Mouse (Mus musculus): Measurements from ENCODE around the gene Vapb. TPM values are rescaled to one million over a fixed set of nuclear protein-coding genes. Genes with fewer than 3 reads are reported as not detected.

Vapb gene
- total and polyA plus RNA-seq, 3 experiments: 13.3 to 128 (median 113) TPM

GRCm38 (mm10) chr2:173811850-173812249, 74.5 kb downstream of the Vapb start:
- H3K36me3 ChIP-seq (ENCODE audit: control insufficient read depth, insufficient read depth, low read length): no peaks in the 10 kb centered on the region
- no peaks in the 10 kb centered on the region for H3K27me3 ChIP-seq (ENCODE audit: control insufficient read depth, insufficient read depth, low read length)
- intact Hi-C loops (cut with DNase I): no loop called here
- no peak overlapping the region for H3K27ac ChIP-seq
- no peak for DNase-seq
- no peak overlapping the region for H3K4me3 ChIP-seq
- peaks cover 1% of the 10 kb centered on the region; the same call in 1 of the 2 replicates for H3K4me1 ChIP-seq (ENCODE audit: control insufficient read depth, insufficient read depth, low read length)
- H3K79me2 ChIP-seq (replicated peaks; ENCODE audit: control insufficient read depth, insufficient read depth, low read length): no peaks in the 10 kb centered on the region
- WGBS: 81% methylated on average over 8 of the region's 8 CpGs
- TF ChIP-seq CTCF (IDR thresholded peaks at IDR 0.05) (peak; percentile 19; the same call in 1 of the 2 replicates), EP300 (IDR thresholded peaks at IDR 0.05; ENCODE audit: insufficient read depth, low read depth, low read length) (no peak)
- H3K9ac ChIP-seq (ENCODE audit: low read depth, low read length): no peak overlapping the region

- H3K27me3 ChIP-seq (ENCODE audit: control insufficient read depth, insufficient read depth, low read length): no peaks in the 10 kb centered on the region
- no peak overlapping the region for H3K4me3 ChIP-seq
- peaks cover 1% of the 10 kb centered on the region; the same call in 1 of the 2 replicates for H3K4me1 ChIP-seq (ENCODE audit: control insufficient read depth, insufficient read depth, low read length)
- intact Hi-C loops (cut with DNase I): no loop called here
- no peaks in the 10 kb centered on the region for H3K36me3 ChIP-seq (ENCODE audit: control insufficient read depth, insufficient read depth, low read length)
- no peaks in the 10 kb centered on the region for H3K79me2 ChIP-seq (replicated peaks; ENCODE audit: control insufficient read depth, insufficient read depth, low read length)
- no peak for DNase-seq
- TF ChIP-seq POLR2A (IDR thresholded peaks at IDR 0.05; ENCODE audit: insufficient read depth, low read depth, low read length): no peak
- no peak for TF ChIP-seq EP300 (IDR thresholded peaks at IDR 0.05; ENCODE audit: insufficient read depth, low read depth, low read length)
- no peak overlapping the region for H3K9ac ChIP-seq (ENCODE audit: low read depth, low read length)
- no peak overlapping the region for H3K27ac ChIP-seq
- WGBS: 75% methylated on average over 5 of the region's 5 CpGs
Observed at GRCm38 (mm10) chr2:173813071-173813470, 75.8 kb downstream of the Vapb start.

GRCm38 (mm10) chr2:173826287-173826686, 89.0 kb downstream of the Vapb start:
- 87% methylated on average over 4 of the region's 4 CpGs for WGBS
- Histone ChIP-seq H3K9ac (ENCODE audit: low read depth, low read length) (no peak overlapping the region), H3K27ac (no peak overlapping the region), H3K36me3 (ENCODE audit: control insufficient read depth, insufficient read depth, low read length) (no peaks in the 10 kb centered on the region), H3K27me3 (ENCODE audit: control insufficient read depth, insufficient read depth, low read length) (no peaks in the 10 kb centered on the region), H3K79me2 (replicated peaks; ENCODE audit: control insufficient read depth, insufficient read depth, low read length) (no peaks in the 10 kb centered on the region), H3K4me3 (no peak overlapping the region), H3K4me1 (ENCODE audit: control insufficient read depth, insufficient read depth, low read length) (no peaks in the 10 kb centered on the region)
- TF ChIP-seq POLR2A (IDR thresholded peaks at IDR 0.05; ENCODE audit: insufficient read depth, low read depth, low read length): no peak
- no peak for TF ChIP-seq CTCF (IDR thresholded peaks at IDR 0.05)
- TF ChIP-seq EP300 (IDR thresholded peaks at IDR 0.05; ENCODE audit: insufficient read depth, low read depth, low read length): no peak
- intact Hi-C loops (cut with DNase I): no loop called here
- no peak for DNase-seq

GRCm38 (mm10) chr2:173827228-173827627, 89.9 kb downstream of the Vapb start:
- Histone ChIP-seq H3K79me2 (replicated peaks; ENCODE audit: control insufficient read depth, insufficient read depth, low read length) (no peaks in the 10 kb centered on the region), H3K4me3 (no peak overlapping the region), H3K27ac (no peak overlapping the region), H3K36me3 (ENCODE audit: control insufficient read depth, insufficient read depth, low read length) (no peaks in the 10 kb centered on the region), H3K4me1 (ENCODE audit: control insufficient read depth, insufficient read depth, low read length) (no peaks in the 10 kb centered on the region), H3K9ac (ENCODE audit: low read depth, low read length) (no peak overlapping the region), H3K27me3 (ENCODE audit: control insufficient read depth, insufficient read depth, low read length) (no peaks in the 10 kb centered on the region)
- WGBS: 87% methylated on average over 9 of the region's 9 CpGs
- TF ChIP-seq CTCF (IDR thresholded peaks at IDR 0.05) (no peak), POLR2A (IDR thresholded peaks at IDR 0.05; ENCODE audit: insufficient read depth, low read depth, low read length) (no peak), EP300 (IDR thresholded peaks at IDR 0.05; ENCODE audit: insufficient read depth, low read depth, low read length) (no peak)
- no peak for DNase-seq
- intact Hi-C loops (cut with DNase I): no loop called here

- Histone ChIP-seq H3K36me3 (ENCODE audit: control insufficient read depth, insufficient read depth, low read length) (no peaks in the 10 kb centered on the region), H3K4me3 (no peak overlapping the region), H3K4me1 (ENCODE audit: control insufficient read depth, insufficient read depth, low read length) (no peaks in the 10 kb centered on the region), H3K27me3 (ENCODE audit: control insufficient read depth, insufficient read depth, low read length) (no peaks in the 10 kb centered on the region), H3K79me2 (replicated peaks; ENCODE audit: control insufficient read depth, insufficient read depth, low read length) (no peaks in the 10 kb centered on the region), H3K27ac (no peak overlapping the region), H3K9ac (ENCODE audit: low read depth, low read length) (no peak overlapping the region)
- DNase-seq: no peak
- TF ChIP-seq EP300 (IDR thresholded peaks at IDR 0.05; ENCODE audit: insufficient read depth, low read depth, low read length): no peak
- no peak for TF ChIP-seq CTCF (IDR thresholded peaks at IDR 0.05)
- TF ChIP-seq POLR2A (IDR thresholded peaks at IDR 0.05; ENCODE audit: insufficient read depth, low read depth, low read length): no peak
- intact Hi-C loops (cut with DNase I): no loop called here
- WGBS: 83% methylated on average over 6 of the region's 6 CpGs
Observed at GRCm38 (mm10) chr2:173828134-173828533, 90.8 kb downstream of the Vapb start.

GRCm38 (mm10) chr2:173832828-173833492, 95.6 kb downstream of the Vapb start:
- no peaks in the 10 kb centered on the region for H3K4me1 ChIP-seq (ENCODE audit: control insufficient read depth, insufficient read depth, low read length)
- no peak overlapping the region for H3K4me3 ChIP-seq
- intact Hi-C loops (cut with DNase I): no loop called here
- whole genome bisulfite sequencing: 73% methylated on average over 7 of the region's 7 CpGs
- no peak overlapping the region for H3K27ac ChIP-seq
- no peak overlapping the region for H3K9ac ChIP-seq (ENCODE audit: low read depth, low read length)
- no peaks in the 10 kb centered on the region for H3K27me3 ChIP-seq (ENCODE audit: control insufficient read depth, insufficient read depth, low read length)
- H3K79me2 ChIP-seq (replicated peaks; ENCODE audit: control insufficient read depth, insufficient read depth, low read length): no peaks in the 10 kb centered on the region
- no peaks in the 10 kb centered on the region for H3K36me3 ChIP-seq (ENCODE audit: control insufficient read depth, insufficient read depth, low read length)
- TF ChIP-seq CTCF (IDR thresholded peaks at IDR 0.05): no peak
- no peak for DNase-seq

Small RNA genes within 50 kb of the gene (microRNA-seq; reads per million reads assigned to microRNA genes)
- 0 reads per million in 2 experiments for gene Mir6340

Other genes starting within 250 kb of the Vapb start
- gene 1700021F07Rik, start 214.9 kb upstream of the Vapb start, total RNA-seq (2021): not detected
- not detected in 2 replicates for gene 1700021F07Rik, start 214.9 kb upstream of the Vapb start, polyA plus RNA-seq (2012; rRNA removed)
- gene Ankrd60, start 159.1 kb upstream of the Vapb start, total RNA-seq (2021): not detected
- gene Ankrd60, start 159.1 kb upstream of the Vapb start, polyA plus RNA-seq (2012; rRNA removed): not detected in 2 replicates
- 10 to 100 TPM; 33.4 to 40.9 TPM for gene Rab22a, start 77.8 kb upstream of the Vapb start, total RNA-seq (2021)
- gene Rab22a, start 77.8 kb upstream of the Vapb start, polyA plus RNA-seq (2012; rRNA removed): 11.1 and 14.6 TPM in 2 replicates
- gene 1700010B08Rik, start 18.1 kb upstream of the Vapb start, total RNA-seq (2021): not detected
- gene 1700010B08Rik, start 18.1 kb upstream of the Vapb start, polyA plus RNA-seq (2012; rRNA removed): 0.29 TPM in 1 of 2 replicates, not detected in the other